Mouse (Mus musculus) limb, embryonic 11.5 days (tissue): ENCODE results near the gene Prss41. TPM values are rescaled to one million over a fixed set of nuclear protein-coding genes. Genes with fewer than 3 reads are reported as not detected.

Experiments used
- microRNA-seq: library from miRNA; unstranded; fragments of <30 nt; microRNA quantifications from one replicate; pipeline ENCODE4, GENCODE M21; 2016
- polyA plus RNA-seq: library from polyadenylated mRNA; unstranded; fragments of >200 nt; fragmentation: Nextera tagmentation; extraction: Ambion mirVana; gene quantifications from 2 replicates; pipeline ENCODE4 v1.2.1, GENCODE M21; 2014

Gene Prss41
- polyA plus RNA-seq, 1 experiment from 2014 or later = 2.6 TPM

Small RNA genes lying within 50 kb of the gene (microRNA-seq; reads per million reads assigned to microRNA genes)
- gene Mir5125 = 1.2 reads per million

Other genes starting within 250 kb of the Prss41 start
- gene Zfp13, start 244.7 kb downstream of the Prss41 start, polyA plus RNA-seq = 20.5 and 22.7 TPM in 2 replicates
- 0.24 and 0.80 TPM in 2 replicates for gene Zscan10, start 243.3 kb downstream of the Prss41 start, polyA plus RNA-seq
- gene Mmp25, start 198.9 kb downstream of the Prss41 start, polyA plus RNA-seq = 0.45 and 0.63 TPM in 2 replicates
- gene Bicdl2, start 183.7 kb downstream of the Prss41 start, polyA plus RNA-seq = 0.91 and 1.3 TPM in 2 replicates
- gene Hcfc1r1, start 170.6 kb downstream of the Prss41 start, polyA plus RNA-seq = 45.5 and 53.0 TPM in 2 replicates
- gene Thoc6, start 170.3 kb downstream of the Prss41 start, polyA plus RNA-seq = 54.8 and 58.1 TPM in 2 replicates
- 4.3 and 5.0 TPM in 2 replicates for gene Tnfrsf12a, start 166.7 kb downstream of the Prss41 start, polyA plus RNA-seq
- gene Cldn6, start 164.9 kb downstream of the Prss41 start, polyA plus RNA-seq = 21.3 and 23.3 TPM in 2 replicates
- 7.4 and 7.6 TPM in 2 replicates for gene Cldn9, start 160.1 kb downstream of the Prss41 start, polyA plus RNA-seq
- gene 1520401A03Rik, start 121.4 kb downstream of the Prss41 start, polyA plus RNA-seq = 0.09 and 0.13 TPM in 2 replicates
- gene Pkmyt1, start 117.8 kb downstream of the Prss41 start, polyA plus RNA-seq = 47.8 and 51.6 TPM in 2 replicates
- 7.4 and 7.7 TPM in 2 replicates for gene Paqr4, start 103.3 kb downstream of the Prss41 start, polyA plus RNA-seq
- gene Kremen2, start 98.3 kb downstream of the Prss41 start, polyA plus RNA-seq = 14.8 and 16.2 TPM in 2 replicates
- 125 and 129 TPM in 2 replicates for gene Flywch1, start 72.6 kb downstream of the Prss41 start, polyA plus RNA-seq
- 51.4 and 55.7 TPM in 2 replicates for gene Flywch2, start 58.1 kb downstream of the Prss41 start, polyA plus RNA-seq
- gene Srrm2, start 53.6 kb downstream of the Prss41 start, polyA plus RNA-seq = 508 and 532 TPM in 2 replicates
- 1,135 and 1,167 TPM in 2 replicates for gene Elob, start 15.0 kb downstream of the Prss41 start, polyA plus RNA-seq
- not detected in 2 replicates for gene Prss33, start 8.1 kb downstream of the Prss41 start, polyA plus RNA-seq
- not detected in 2 replicates for gene Prss32, start 317 bp downstream of the Prss41 start, polyA plus RNA-seq
- gene Prss21, start 23.9 kb upstream of the Prss41 start, polyA plus RNA-seq = not detected in 2 replicates
- gene Dcpp1, start 36.7 kb upstream of the Prss41 start, polyA plus RNA-seq = not detected in 2 replicates
- gene Dcpp2, start 36.7 kb upstream of the Prss41 start, polyA plus RNA-seq = not detected in 2 replicates
- not detected in 2 replicates for gene Dcpp3, start 73.3 kb upstream of the Prss41 start, polyA plus RNA-seq
- gene Sbp, start 97.5 kb upstream of the Prss41 start, polyA plus RNA-seq = not detected in 2 replicates
- not detected in 2 replicates for gene Sbpl, start 111.1 kb upstream of the Prss41 start, polyA plus RNA-seq
- gene Prss30, start 136.4 kb upstream of the Prss41 start, polyA plus RNA-seq = not detected in 2 replicates
- 0.99 and 1.4 TPM in 2 replicates for gene Prss22, start 153.9 kb upstream of the Prss41 start, polyA plus RNA-seq
- 0.20 and 0.27 TPM in 2 replicates for gene Prss27, start 194.0 kb upstream of the Prss41 start, polyA plus RNA-seq
- gene Kctd5, start 229.3 kb upstream of the Prss41 start, polyA plus RNA-seq = 89.6 and 91.3 TPM in 2 replicates